Mouse (Mus musculus) megakaryocyte progenitor cell, adult 5-6 weeks (primary cell): ENCODE results near the gene Slx. TPM values are rescaled to one million over a fixed set of nuclear protein-coding genes. Genes with fewer than 3 reads are reported as not detected.
"Not testable (repeated sequence)": the region's sequence is repeated elsewhere in the genome, so short reads cannot be mapped to it uniquely, and the experiment has no call there.

Source experiments
- ATAC-seq: replicated peaks from 2 replicates; pipeline ENCODE4 v1.8.0; 2016; ENCODE audit warnings: mild to moderate bottlenecking, moderate TSS enrichment, inconsistent platforms; ENCODE audit not compliant: poor library complexity
- total RNA-seq, 2 experiments: library from RNA; stranded (forward) in 1 of 2; stranded (reverse) in 1 of 2; fragments of 157-497, 149-512 nt in 1 of 2; fragments of 200-1000 nt in 1 of 2; gene quantifications; 2 replicates each; pipeline versions ENCODE4 v1.2.3 to v1.2.4; 2015 to 2017

Gene Slx
- not detected in 2 replicates for total RNA-seq (2015)
- total RNA-seq (2017): not detected in 2 replicates

- ATAC-seq: not testable (repeated sequence)
Observed at GRCm38 (mm10) chrX:26545465-26545864, at the start of gene Slx. Slx (minus strand) TSS chrX:26545565.

Other genes with a start within 250 kb of the Slx start
- not detected in 2 replicates for gene Gm2030, start 235.5 kb downstream of the Slx start, total RNA-seq (2015)
- not detected in 2 replicates for gene Gm2030, start 235.5 kb downstream of the Slx start, total RNA-seq (2017)
- gene Gm14525, start 157.1 kb upstream of the Slx start, total RNA-seq (2015): not detected in 2 replicates
- not detected in 2 replicates for gene Gm14525, start 157.1 kb upstream of the Slx start, total RNA-seq (2017)